Mouse (Mus musculus): ENCODE results near the gene Gm5592. TPM values are rescaled to one million over a fixed set of nuclear protein-coding genes. Genes with fewer than 3 reads are reported as not detected.

Gm5592 gene
- polyA plus RNA-seq (2012; ENCODE audit: low replicate concordance), result not detected in 2 replicates

GRCm38 (mm10) chr7:41153541-41153940 is at the start of gene Gm5592:
Gm5592 (plus strand) TSS chr7:41153841.

Other genes starting within 250 kb of the Gm5592 start
- not detected in 2 replicates for gene 4930433I11Rik, start 166.3 kb upstream of the Gm5592 start, polyA plus RNA-seq (2012; ENCODE audit: low replicate concordance)
- not detected in 2 replicates for gene Gm4884, start 121.1 kb upstream of the Gm5592 start, polyA plus RNA-seq (2012; ENCODE audit: low replicate concordance)
- gene AI987944, start 239.5 kb downstream of the Gm5592 start, polyA plus RNA-seq (2012; ENCODE audit: low replicate concordance), result 1.6 and 1.9 TPM in 2 replicates